Mouse (Mus musculus) R1 (cell line): ENCODE measurements around the gene Clic4.
"Not testable (repeated sequence)": the region's sequence is repeated elsewhere in the genome, so short reads cannot be mapped to it uniquely, and the experiment has no call there.

Experiments
- DNase-seq: peaks from one replicate; pipeline ENCODE4 v3.0.0-alpha.2; 2018; ENCODE audit warnings: low read depth, low spot score

Gene Clic4

DNA sequence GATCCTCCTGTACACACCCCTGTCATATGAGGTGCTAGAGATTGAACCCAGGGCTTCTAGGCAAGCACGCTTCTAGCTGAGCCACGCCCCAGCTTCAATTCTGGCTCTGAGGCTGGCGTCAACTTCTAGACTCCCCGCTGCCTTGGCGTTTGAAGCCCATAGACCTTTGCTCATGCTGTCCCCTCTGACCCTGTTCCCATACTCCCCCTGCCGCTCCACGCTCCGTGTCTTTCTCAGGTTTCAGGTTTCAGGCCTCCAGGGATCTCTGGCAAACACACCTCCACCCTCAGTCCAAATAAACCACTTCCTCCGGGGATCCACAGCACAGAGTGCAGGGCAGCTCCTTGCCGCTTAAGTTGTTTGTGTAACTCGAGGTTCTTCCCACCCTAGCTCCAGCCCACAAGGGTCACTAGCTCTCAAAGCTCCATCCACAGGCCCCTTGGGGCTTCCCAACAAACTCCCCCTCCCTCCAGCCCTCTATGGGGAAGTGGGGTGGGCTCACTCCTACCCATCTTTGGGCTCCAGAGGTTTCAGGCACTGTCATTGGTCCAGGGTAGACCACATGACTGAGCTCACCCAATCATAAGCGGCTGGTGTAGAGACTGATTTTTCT lies 20.0 kb upstream of the Clic4 start:
- peak; percentile 96 for DNase-seq

DNA sequence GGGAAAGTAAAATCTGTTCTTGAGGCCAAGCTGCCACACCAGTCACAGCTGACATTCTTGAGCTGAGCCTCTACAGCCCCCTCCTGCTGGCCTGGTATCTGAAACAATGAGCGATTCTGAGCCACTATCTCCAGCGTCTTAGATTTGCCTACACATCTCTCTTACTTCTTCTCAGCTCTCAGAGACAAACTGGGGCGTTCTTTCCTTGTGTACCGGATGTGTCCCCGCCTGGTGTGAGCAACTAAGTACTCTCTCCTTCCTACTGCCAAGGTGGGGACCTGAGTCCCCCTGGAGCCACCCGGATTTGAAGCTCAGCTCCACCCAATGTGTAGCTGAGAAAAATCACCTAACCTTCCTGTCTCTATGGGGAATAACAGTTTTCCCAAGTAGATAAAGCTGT lies 19.2 kb upstream of the Clic4 start:
- DNase-seq: peak; percentile 53

DNA sequence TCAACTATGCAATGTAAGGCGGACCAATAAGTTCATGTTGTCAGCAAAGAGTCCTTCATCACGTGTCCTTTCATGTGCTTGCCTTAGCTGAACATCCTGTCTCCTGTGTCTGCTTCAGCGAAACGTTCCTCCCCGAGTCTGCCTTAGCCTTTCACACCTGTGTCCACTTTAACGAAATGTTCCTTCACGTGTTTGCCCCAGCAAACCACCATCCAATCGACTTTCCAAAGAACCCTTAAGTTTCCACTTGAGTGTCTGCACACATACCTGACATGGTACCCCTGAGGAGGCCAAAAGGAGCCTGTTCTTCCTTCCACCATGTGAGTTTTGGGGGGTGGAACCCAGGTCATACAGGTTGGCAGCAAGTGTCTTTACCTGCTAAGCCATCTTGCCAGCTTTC lies 18.6 kb upstream of the Clic4 start:
- no peak for DNase-seq

DNA sequence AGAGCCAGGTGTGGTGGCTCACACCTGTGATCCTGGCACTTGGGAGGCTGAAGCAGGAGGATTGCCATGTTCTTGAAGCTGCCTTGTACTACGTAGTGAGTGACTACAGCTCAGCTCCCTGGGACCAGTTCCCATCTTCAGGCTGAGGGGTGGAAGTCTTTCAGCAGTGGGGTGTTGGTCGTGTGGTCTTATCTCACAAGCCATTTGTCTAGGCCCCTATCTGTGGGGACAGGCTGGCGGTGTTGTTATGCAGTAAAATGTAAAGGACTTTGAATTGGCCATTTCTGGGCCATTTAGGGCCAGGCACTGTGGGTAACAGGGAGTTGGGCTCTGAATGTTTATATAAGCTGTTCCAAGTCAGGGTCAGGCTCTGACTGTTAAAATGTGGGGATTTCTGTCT lies 15.4 kb upstream of the Clic4 start:
- DNase-seq: no peak

DNA sequence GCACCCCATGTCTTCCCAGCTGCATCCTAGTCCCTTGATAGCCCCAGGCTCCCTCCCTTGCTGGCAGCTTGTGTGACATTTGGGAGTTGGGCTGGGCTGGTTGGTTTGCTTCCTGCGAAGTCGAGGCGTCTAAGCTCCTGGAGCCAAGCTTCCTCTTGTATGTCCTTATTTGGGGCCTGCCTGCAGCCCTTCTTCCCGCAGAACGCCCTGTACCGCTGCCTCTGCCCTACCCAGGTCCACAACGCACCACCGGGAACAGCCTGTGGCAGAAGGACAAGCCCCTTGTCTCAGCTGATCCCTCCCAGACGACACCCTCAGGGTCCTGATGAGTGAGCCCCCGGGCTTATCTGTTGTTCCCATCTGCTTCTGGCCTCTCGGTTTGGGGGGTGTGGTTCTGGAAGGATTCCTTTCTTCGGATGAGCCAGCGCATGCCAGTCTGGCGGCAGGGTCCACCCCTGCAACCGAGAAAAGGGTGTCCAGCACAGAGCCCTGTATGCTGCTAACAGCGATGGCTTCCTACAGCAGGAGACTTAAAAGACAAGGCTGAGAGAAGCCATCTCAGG lies 14.3 kb upstream of the Clic4 start:
- DNase-seq: peak; percentile 59

DNA sequence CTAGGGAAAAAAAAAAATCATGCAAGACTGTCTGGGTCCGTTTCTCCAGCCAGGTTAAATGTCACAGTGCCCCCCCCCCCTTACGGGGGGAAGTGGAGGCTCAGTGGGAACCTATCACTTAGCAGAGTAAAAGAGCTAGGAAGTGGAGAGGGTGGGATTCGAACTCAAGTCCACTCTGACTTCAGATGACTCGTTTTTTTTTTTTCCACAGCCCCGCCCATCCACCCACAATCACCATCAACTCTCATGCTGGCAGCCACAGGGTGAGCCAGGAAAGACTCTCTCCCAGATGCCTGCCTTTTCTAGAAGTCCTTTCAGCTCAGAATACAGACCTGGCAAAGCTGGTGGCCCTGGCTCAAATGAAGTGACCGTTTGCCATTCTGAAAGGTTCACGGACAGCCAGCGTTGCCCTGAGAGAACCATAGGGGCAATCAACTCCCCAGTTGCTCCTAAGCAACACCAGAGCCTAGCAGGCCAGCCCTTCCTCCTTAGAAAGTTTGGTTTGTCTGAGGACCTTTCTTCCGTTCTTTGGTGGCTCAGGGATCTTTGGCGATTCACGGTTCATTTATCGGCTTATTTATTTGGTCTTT lies 13.5 kb upstream of the Clic4 start:
- DNase-seq: no peak

DNA sequence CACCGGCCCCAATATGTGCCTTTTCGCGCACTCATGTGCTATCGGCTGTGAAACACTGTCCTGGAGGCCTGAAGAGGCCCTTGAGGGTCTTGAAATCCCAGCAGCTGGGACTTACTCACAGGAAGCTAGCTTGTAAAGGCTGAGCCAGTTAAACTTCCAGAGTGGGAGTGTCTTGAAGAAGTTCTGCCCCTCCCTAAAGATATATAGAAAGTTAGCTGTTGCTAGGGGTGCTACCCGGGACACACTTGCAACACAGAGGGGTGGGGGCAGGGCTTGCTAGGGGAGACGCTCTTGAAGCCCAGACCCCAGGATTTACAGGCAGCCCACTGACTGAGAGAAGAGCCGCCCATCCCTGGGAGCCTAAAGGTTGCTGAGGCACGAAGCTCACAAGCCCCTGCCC lies 12.8 kb upstream of the Clic4 start:
- DNase-seq: peak; percentile 90

DNA sequence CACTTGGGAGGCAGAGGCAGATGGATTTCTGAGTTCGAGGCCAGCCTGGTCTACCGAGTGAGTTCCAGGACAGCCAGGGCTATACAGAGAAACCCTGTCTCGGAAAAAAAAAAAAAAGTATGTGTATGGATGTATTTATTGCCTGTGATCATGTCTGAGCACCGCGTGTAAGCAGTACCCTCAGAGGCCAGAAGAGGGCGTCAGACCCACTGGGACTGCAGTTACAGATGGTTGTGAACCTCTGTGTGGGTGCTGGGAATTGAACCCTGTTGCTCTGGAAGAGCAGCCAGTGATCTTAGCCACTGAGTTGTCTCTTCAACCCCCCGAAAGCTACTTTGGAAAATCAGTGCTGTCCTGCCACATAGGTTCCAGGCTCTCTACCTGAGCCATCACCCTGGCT lies 11.3 kb upstream of the Clic4 start:
- no peak for DNase-seq

DNA sequence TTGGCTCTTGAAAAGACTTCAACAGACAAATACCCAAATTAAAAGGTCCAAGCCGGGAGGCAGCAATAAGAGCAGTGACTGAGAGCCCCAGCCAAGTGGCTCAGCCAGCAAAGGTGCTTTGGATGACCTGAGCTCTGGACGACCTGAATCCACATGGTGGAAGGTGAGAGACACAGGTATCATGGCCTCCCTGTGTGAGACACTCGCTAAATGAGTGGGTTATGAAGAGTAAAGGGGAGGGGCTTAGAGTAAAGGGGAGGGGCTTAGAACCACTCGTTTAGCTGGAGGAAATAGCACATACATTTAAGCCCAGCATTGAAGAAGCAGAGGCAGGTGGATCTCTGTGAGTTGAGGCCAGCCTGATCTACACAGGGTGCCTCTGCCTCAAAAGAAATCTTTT lies 10.8 kb upstream of the Clic4 start:
- peak; percentile 70 for DNase-seq

DNA sequence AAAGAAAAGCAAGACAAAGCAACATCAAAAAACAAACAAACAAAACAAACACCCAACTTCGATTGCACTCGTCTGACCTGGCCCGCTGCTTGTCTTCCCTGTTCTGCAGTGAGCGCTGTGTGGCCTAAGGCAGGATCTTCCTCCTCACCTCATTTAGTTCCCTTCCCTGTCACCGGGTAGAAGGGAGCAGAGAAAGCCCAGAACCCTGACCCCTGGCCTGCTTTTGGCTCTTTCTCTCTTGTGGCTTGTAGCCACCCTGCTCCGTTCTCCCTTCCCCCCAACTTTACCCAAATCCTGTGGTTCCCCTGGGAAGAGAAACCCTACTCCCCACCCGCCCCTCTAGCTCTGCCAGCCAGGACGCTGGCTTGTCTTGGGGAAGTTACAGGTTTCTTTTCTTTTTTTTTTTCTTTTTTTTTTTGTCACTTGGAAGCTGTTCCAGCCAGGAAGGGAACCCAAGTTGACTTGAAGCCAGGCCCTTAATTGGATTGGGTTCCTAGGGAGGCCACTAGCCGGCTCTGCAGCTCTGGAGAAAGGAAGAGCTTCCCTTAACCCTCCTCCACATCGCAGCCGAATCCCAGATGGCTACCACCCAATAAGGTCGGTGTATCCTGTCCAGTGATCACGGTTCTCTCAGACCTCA lies 10.2 kb upstream of the Clic4 start:
- no peak for DNase-seq

DNA sequence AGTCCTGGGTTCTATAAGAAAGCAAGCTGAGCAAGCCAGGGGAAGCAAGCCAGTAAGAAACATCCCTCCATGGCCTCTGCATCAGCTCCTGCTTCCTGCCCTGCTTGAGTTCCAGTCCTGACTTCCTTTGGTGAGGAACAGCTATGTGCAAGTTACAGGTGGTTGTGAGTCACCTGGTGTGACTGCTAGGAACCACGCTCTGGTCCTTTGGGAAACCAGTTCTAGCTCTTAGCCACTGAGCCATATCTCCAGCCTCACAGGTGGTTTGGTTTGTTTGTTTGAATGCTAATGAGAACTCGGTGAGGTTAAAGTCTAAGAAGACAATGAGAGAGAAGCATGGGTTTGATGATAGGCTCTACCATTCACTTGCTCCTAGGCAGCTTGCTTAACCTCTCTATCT lies 7.4 kb upstream of the Clic4 start:
- not testable (repeated sequence) for DNase-seq

DNA sequence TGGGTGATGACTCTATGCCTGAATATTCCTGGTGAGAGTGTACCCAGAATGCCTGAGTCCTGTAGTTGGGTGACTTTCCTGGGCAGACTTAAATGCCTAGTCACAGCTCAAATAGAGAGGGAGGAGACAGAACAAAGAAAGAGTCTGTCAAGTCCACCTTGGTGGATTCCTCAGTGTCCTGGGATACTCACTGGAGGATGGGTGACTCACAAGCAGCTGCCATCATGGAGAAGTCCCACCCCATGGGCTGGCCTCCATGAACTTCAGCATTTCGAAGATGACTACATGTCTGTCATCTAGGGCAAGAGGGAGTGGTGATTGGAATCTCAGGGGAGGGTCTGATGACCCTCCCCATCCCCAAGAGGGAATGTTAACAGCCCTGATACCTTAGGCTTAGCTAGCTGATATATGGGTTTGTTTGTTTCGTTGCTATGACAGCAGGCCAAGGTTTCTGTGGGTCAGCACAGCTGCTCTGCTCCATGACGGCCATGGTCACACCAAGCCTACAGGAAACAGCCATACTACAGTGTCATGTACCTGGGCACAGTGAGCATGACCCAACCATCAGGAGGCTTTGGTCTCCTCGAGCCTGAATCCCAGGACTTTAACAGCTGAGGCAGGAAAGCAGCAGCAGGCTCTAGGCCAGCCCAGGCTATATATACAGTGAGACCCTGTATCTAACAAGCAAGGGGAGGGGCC lies 4.2 kb upstream of the Clic4 start:
- DNase-seq: no peak

DNA sequence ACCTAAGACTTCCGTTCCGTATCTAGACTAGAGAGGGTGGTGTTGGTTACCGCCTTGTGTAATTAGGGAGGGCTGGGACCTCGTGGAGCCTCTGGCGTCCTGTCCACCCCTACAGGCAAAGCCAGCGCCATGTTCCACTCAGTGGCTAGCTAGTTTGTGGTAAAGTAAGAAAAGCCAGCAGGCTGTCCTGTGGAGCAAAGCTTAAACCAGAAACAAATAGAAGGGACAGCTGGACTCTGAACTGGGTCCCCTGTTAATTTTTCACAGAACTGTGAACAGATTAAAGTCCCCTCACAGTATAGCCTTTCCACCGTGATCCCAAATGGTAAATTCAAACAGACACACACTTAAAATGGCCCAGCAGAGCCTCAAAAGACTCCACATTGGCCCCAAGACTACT lies 2.1 kb upstream of the Clic4 start:
- no peak for DNase-seq

DNA sequence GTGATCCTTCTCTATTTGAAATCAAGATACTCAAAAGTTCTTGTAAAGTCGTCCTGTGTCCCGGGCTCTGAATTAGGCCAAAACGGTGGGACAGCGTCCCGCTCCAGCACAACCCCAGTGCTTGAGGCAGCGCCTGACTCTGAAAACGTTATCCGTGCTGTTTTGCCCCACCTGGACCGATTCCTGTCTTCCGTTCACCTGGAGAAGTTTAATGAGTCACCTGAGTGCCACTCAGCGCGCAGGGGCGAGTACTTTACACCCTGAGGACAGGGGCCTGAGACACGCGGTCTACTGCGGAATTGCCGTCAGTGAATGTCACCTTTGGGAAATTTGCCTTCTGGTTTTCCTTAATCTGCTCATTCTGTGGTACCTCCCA lies 681 bp upstream of the Clic4 start:
- DNase-seq: no peak

DNA sequence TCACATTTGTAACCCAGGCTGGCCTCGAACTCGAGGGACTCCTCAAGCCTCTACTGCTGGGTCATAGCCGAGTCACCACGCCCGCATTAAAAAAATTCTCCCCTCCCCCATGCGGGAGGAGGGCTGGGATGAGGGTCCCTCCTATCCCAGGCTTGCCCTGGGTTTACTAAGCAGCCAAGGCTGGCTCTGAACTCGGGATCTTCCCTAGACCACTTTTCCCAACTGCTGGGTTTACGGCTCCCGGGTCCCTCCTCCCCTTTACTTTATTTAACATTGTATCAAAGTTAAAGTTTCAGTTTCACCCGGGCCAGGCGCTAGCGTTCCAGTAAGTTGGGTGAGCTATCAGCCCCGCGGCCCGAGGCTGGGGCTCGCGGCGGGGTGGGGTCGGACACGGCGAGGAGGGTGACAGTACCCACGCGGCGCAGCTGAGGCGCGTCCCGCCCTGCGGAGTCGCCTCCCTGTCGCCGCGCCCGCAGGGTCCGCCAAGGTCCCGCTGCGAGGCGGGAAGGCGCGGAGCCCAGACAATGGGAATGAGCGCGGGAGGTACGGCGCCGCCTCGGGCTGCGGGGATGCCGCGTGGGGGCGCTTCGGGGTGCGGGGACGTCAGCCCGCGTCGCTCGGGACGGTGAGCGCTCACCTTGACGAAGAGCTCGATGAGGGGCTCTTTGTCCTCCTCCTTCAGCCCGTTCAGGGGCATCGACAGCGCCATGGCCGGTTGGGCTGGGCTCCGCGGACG lies 565 bp downstream of the Clic4 start:
- DNase-seq: peak; percentile 84

DNA sequence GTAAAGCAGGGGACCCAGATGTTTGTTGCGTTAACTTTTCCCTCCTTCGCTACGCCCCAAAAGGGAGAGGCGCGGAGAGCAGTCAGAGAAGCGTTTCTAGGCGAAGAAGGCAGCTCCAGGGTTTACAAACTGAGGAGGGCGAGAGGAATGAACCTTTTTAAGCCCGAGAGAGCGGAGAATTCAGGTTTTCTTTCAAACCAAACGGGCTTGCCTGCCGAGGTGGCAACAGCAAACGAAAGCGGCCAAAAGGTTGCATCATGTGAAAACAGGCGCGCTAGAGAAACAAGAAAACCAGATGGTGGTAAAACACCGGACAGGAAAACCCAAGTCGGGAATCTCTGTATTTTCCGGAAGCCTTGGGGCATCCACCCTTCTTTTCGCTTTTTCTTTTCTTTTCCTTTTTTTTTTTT lies 1.2 kb downstream of the Clic4 start:
- peak; percentile 47 for DNase-seq

DNA sequence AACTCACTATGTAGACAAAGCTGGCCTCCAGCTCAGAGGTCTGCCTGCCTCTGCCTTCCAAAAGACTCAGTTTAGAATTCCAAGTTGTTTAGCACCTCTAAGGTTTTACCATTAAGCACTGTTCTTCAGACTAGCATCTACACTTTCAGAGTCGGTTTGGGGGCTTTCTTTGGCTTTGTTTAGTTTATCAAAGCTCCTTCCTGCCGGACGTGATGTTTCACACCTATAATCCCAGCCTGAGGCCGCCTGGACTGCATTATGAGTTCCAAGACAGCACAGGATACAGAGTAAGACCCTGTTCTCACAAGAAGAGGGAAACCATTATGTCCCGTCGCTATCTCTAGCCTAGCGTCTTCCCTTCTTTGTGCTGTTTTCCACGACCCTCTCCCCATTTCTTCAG lies 2.1 kb downstream of the Clic4 start:
- DNase-seq: no peak

DNA sequence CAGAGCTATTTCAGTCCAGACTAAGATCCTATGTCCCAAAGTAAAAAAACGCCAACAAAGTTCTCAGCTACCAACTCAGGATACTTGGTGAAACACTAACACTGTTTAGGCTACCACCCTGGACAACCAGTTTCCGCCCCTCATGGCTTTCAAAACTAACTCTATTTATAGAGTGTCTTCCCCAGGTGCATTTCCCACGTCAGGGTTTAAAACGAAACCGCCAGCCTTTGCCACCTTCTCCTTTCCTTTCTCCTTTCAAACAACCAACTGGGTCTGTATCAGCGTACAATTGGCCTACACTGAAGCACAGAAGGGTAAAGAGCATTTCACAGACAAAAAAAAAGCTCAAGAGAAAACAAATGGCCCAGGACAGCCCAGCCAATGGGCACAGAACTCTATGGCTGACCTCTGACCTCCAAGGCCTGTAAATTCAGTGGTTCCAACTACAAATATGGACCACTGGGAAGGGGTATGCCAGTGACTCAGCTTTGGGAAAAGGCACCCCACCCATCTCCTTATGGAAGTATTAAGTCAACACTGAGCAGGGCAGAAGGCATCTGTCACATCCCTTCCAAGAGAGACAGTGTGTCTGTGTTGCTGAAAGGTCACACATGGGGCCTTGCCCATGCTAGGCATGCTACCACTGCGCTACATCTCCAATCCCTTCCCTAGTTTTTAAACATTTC lies 2.8 kb downstream of the Clic4 start:
- no peak for DNase-seq

DNA sequence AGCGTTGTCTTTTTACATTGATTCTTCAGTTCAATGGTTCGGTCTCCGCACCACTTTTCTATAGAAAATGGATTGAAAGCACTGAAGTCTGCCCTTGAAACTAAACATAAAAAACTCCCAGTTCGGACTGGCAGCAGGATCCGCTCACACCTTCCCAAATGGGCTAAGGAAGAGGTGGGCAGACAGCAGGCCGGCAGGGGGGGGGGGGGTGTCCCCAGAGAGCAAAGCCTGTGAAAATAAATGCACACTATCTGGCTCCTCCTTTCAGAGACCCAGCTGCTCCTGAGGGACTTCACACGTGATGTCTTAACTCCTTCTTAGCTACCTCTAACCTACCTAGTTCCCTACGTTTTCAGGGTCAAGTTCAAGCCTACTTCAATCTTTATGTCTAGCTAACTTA lies 5.1 kb downstream of the Clic4 start:
- DNase-seq: no peak

DNA sequence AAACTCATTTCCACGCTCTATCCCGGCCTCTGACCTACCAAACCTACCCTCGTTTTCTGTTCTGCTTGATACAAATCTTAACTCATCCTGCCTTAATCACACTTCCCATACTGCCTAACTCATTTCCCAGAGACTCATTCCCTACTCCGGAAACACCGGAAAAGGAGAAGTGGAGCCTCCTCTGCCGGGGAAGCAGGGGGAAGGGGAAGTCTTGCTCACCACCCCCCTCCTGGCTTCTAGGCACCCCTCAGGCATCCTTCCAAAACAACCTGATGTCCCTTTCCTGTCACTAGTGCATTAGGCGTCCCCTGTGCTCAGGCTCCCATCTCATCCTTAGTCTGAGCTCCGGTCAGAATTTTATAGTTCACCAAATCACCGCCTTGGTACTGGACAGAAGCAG lies 5.6 kb downstream of the Clic4 start:
- DNase-seq: no peak

DNA sequence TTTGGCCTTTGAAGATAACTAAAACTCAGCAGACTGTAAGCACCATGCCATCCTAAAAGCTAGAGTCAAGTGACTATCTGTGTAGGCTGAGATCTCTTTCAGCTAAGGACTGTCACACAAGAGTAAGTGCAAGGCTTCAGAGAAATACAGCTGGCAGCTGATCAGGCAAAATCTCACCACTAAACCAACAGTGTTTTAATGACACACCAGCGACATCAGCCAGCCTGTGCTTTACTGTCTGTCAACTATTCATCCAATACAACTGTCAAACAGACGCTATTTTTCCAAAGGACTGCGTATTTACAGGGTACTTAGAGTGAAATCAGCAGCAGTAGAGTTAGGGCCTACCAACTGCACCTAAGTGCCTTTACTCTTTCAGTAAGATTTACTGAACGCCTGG lies 12.2 kb downstream of the Clic4 start:
- DNase-seq: no peak
